Mouse (Mus musculus) spleen, embryonic (tissue): ENCODE measurements around the gene Prm3.
"Not testable (repeated sequence)": the region's sequence is repeated elsewhere in the genome, so short reads cannot be mapped to it uniquely, and the experiment has no call there.

Source experiments
- CTCF ChIA-PET: fragments of 350-600 bp; sonication (Branson Sonifier 250); formaldehyde crosslinking; loops from one replicate; lab custom pipeline; 2022; lab: Charles Lee

The Prm3 gene

DNA sequence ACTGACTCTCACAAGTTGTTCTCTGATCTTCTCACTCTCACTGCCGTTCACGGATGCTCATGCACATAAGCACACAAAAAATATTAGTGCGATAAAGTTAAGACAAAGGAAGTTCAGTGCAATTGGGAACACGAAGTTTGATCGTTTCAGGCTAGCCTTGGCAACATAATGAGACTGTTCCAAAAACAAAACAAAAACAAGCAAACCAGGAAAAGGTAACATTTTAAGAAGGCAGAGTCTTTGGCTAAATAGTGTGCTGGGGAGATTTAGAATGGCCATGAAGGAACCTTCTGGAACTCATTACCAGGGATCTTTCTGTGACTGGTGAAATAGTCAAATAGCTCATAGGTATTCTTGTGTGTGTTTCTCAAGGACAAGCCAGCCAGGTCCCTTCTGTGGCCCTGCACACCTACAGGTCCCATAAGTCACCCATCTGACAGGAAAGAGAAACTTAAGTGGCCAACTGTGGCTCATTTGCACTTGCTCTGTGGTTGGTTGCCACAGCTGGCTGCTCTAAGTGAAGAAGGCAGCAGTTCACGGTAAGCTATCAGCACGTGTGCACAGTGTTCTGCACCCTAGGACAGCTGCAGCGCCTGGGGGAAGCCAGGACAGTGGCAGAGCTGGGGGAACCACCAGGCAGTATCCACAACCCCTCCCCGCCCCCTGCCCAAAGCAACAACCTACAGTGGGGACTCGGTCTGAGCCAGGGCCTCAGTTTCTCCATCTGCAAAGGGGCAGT, 15.2 kb upstream of the Prm3 start, which contains the start of gene Prm1:
TSS of gene Prm1 (minus strand) at position 51 of the 739 bp plus-strand sequence.
- CTCF ChIA-PET = no interaction called here

DNA sequence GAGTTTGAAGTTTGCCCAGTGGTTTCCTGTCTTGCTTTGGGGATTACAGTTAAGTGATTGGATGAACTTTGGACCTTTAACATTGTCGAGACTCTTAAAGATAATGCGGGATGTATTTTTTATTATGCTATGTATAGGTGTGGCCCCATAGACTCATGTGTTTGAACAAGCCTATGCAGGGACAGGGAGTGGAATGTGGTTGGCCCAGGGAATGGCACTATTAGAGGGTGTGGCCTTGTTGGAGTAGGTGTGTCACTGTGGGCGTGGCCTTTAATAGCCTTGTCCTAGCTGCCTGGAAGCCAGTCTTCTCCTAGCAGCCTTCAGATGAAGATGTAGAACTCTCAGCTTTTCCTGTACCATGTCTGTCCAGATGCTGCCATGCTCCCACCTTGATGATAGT, 11.7 kb upstream of the Prm3 start:
- CTCF ChIA-PET = not testable (repeated sequence)

DNA sequence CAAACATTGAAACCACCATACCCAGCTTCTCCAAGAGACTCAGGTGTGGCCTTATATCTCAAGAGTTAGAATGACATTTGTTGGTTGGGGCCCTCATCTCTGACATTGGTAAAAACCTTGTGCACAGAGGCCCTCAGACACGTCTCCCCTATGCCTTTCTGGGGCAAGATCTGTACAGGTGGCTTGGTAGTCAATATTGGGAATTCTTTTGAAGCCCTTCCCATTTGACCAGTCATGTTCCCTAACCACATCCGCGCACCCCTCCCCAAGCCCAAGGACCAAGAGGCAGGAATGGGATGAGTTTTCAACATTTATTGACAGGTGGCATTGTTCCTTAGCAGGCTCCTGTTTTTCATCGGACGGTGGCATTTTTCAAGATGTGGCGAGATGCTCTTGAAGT, 5.3 kb upstream of the Prm3 start, which contains the start of gene Prm2:
TSS of gene Prm2 (minus strand) at position 101 of the 400 bp plus-strand sequence.
- CTCF ChIA-PET = no interaction called here

DNA sequence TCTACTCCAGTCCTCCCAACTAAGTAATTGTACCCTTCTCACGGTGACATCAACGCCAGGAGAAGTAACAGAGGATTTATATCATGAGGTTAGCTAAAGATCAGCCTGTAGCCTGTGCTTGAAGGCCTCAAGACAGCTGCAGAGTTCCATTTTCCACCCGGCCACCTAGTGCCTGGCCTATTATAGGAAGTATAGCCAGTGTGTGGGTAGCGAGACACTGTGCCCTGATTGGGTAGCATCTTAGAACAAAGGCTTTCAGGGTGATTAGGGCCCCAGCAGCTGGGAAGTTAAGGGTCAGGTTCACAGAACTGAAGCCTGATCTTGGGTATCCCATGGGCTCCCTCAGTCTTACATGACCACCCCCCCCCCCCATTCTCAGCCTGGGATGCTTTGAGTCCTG, 1.8 kb downstream of the Prm3 start:
- CTCF ChIA-PET = interaction anchor here (0.5 kb wide), 1 partner anchor 55 kb away, joined by 4 read pairs; no protein-coding TSS in a partner anchor

DNA sequence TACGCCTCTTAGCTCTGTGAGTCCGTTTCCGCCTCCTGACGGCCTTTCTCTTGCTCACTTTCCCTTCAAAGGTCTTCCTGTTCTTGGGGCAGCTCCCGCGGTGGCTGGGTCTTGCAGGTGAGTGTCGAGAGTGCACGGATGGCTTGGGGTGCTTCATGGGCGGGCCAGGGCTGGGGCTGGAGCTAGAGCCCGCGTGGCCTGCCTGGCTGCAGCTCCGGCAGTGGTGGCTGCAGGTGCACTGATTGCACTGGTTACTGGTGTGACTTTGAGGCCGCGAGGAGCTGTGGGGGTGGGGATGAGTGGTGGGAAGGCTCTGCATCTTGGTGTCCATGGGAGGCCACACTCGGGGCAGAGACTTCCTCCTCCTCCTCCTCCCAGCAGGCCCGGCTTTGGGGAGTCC, 2.4 kb downstream of the Prm3 start, which contains the start of gene Tnp2:
TSS of gene Tnp2 (minus strand) at position 390 of the 400 bp plus-strand sequence.
- CTCF ChIA-PET = interaction anchor here (0.5 to 1.0 kb wide), 4 partner anchors 48 to 108 kb away, joined by 4 to 7 read pairs (median 4); no protein-coding TSS in a partner anchor

DNA sequence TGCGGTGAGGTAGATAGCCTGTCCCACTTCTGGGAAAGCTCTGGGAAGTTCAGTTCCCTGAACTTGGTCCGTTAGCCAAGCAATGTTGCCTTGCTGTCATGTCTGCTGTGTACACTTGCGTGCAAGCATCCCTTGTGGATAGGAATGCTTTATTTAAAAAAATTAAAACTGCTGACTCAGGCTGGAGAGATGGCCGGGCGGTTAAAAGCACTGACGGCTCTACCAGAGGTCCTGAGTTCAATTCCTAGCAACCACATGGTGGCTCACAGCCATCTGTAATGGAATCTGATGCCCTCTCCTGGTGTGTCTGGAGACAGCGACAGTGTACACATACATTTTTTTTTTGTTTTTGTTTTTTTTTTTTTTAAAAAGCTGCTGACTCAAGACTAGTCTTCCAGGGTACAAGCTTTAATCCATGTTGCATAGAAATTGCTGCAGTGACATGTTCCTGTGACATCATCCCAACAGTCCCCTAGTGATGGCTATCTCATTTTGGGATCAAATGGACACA, 3.1 kb downstream of the Prm3 start:
- CTCF ChIA-PET = interaction anchor here (0.6 to 1.0 kb wide), 3 partner anchors 48 to 107 kb away, joined by 4 to 7 read pairs (median 5); no protein-coding TSS in a partner anchor

DNA sequence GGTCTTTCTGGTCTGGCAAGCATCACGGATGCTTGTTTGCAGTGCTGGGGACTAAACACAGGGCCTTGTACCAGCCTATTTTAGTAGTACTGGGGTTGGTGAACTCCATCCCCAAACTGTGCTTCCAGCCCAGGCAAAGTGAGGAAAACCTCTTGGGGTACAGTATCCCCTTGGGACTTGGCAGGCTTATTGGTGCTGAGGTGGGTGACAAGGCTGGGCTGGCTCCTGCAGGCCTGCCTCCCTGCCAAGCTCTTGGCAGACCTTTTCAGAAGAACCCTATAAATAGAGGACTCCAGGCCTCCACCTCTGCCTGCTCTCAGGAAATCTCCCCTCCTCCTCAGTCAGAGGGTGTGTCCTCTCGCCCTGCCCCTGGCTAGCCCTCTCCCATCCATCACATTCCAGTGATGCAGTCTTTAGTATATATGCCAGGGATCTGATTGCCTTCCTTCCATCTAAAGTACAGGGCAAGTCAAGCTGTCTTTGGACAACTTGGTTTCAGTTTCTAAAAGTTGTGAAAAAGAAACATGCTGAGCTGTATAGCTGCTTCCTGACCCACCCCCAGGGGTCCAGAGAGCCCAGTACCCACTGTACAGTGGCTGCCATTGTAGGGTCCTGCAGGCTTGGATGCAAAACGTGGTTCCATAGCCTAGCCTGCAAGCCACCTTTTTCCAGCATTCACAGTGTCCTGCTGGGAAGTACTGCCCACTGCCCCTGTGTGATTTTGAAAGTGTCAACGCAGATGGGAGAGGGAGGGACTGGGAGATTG, 3.7 kb downstream of the Prm3 start:
- CTCF ChIA-PET = no interaction called here

DNA sequence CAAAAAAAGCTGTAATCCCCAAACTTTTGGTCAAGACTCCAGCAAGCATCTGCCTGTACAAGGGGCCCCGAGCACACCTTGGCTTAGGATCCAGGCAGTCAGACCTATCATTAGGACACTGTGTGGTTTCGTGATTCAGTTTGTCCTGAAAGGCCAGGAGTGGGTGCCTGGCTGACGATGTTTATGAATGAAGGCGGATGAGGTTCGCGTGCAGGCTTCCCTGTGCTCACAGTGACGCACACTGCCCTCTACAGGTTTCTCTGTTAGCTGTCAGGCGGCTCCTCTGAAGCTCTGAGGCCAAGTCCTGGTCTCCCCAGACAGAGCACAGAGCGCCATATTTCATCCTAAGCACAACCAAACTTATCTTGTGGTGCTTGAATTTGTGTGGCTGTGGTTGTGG, 4.4 kb downstream of the Prm3 start:
- CTCF ChIA-PET = no interaction called here

DNA sequence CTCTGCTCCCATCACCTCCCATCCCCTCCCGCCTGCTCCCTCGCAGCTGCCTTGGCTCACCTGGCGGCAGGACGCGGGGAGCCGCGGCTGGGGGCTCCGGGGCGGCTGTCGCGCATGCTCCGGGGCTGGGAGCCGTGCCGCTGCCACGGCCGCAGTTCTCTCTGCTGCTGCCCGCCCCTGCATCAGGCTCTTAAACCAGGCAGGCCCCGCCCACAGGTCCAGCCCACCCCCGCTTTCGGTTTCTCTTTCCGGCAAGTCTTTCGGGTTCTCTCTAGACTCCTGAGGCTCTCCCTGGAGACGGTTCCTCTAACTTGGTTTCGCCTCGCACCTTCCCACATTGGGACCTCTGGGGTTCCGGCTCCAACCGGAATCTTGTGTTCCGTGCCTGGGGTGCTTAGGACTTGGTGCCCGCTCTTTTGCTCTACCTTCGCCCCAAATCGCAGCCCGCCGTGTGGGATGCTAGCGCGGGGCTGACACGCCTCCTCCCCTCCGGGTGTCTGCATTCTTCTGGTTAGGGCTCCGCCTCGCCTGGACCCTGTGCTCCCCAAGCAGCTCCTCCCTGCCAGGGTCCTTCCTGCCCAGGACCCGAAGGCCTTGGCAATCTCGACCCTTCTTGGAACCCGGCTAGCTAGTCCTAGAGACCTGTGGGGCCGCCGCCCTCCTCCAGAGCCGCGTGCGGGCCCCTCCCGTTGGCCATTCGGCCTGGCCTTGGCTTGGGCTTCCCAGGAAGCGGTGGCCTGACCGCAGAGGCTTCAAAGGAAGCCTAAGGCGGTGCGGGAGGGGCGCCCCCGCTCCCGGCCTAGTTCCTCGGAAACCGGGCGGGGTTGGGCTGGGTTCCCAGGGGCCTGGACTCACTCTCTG, 5.1 kb downstream of the Prm3 start, which contains the start of gene Socs1:
TSS of gene Socs1 (minus strand) at position 166 of the 861 bp plus-strand sequence.
- CTCF ChIA-PET = interaction anchor here (0.6 to 0.9 kb wide), 2 partner anchors 12 to 15 kb away, joined by 3 to 4 read pairs; no protein-coding TSS in a partner anchor

DNA sequence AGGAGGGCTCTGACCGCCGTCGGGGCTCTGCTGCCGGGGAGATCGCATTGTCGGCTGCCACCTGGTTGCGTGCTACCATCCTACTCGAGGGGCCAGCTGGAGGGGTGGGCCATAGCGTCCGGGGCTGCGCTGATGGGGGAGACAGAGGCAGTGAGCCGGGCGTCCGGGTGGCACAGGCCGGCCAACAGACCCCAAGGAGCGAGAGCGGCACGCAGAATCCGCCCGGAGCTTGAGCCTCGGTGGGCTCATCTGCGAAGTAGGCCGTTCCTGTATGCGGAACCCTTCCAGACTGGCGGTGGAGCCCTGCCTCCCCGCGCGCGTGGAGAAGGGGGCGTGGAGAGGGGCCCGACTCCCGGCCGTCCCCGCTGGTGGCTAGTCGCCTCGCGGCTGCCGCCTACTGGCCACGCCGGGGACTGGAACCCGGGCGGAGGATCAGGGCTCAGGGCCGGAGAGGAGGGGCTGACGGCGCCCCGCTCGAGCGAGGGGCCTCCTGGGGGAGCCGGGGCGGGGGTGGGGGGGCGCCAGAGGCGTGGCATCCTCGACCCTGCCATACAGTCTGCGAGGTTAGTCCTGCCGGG, 5.8 kb downstream of the Prm3 start:
- CTCF ChIA-PET = interaction anchor here (0.6 to 0.9 kb wide), 4 partner anchors 11 to 58 kb away, joined by 3 to 4 read pairs (median 4); no protein-coding TSS in a partner anchor

DNA sequence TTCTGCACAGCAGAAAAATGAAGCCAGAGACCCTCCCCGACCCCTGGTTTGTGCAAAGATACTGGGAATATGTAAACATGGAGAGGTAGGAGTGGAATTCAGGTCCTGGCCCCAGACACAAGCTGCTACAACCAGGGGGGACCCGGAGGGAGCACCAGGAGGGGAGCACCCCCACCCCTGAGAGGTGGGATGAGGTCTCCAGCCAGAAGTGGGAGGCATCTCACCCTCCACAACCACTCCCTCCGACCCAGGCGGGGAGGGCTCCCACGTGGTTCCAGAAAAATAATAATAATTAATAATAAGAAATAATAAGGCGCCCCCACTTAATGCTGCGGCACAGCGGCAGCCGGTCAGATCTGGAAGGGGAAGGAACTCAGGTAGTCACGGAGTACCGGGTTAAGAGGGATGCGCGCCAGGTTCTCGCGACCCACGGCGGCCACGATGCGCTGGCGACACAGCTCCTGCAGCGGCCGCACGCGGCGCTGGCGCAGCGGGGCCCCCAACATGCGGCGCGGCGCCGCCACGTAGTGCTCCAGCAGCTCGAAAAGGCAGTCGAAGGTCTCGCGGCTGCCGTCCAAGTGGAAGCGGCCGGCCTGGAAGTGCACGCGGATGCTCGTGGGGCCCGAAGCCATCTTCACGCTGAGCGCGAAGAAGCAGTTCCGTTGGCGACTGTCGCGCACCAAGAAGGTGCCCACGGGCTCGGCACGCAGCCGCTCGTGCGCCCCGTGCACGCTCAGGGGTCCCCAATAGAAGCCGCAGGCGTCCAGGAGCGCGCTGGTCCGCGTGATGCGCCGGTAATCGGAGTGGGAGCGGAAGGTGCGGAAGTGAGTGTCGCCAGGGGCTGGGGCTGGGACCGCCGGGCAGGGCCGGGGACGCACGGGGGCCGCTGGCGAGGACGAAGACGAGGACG, 6.6 kb downstream of the Prm3 start:
- CTCF ChIA-PET = interaction anchor here (0.6 to 0.9 kb wide), 3 partner anchors 13 to 59 kb away, joined by 3 to 4 read pairs (median 4); no protein-coding TSS in a partner anchor

DNA sequence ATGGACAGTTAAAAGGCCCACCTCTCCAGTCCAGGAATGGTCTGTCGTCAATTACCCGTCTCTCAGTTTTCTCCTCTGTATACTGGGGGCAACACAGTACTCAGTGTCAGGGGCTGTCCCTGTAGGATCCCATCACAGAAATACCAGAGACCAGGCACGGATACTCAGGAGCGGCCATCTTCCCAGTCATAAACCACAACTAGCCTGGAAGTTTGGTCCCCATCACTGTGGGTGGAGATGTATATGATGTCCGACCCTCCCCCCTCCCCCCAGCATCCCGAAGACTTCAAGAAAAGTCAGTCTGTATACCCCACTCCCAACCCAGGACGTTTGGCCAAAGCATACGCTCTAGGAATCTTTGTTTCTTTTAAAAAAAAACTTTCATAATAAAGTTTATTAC, 7.3 kb downstream of the Prm3 start:
- CTCF ChIA-PET = no interaction called here

DNA sequence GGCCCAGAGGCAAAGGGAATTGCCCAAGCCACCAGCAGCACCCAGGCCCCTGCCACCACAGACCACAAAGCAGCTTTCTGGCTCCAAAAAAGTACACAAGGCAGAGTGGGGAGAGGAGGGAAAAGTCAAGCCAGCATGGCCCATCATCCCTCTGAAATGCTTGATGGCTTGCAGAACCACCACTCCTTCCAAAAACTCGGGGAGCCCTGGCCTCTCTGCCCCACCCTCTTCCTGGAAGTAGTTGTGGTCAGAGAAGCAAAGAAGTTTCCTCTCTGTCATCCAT, 7.6 kb downstream of the Prm3 start:
- CTCF ChIA-PET = no interaction called here

DNA sequence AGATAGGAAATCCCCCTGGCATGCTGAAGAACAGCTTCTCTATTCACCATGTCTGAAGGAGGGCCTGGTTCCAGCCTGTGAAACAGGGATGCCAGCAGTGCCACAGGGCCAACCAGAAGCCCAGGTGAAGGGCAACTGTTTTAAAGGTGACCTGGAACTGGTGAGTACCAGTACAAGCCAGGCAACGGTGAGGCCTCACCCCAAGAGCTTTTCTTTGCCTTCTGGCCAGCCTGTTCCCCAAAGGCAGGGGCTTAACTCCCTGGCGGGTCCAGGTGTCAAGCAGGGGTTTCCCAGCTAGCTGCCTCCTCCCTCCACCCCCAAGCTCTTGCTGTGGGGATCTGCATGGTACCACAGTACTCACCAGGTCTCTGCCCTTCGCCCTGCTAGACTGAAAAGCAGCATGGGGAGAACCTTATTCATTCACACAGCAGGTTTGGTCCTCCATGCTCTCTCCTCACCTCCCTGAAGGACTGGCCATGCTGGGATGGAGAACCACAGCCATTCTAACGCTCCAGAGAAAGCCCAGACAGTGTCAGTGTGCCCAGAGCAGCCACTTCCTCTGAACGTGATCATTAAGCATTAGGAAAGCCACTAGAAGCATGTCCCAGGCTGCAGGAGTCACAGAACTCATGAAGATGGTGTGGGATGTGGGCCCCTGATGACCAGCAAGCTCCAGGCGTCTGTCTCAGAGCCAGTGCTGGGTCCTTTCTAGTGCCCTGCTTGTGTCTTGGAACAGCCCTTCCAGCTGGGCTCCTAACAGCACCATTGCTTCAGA, 8.2 kb downstream of the Prm3 start:
- CTCF ChIA-PET = no interaction called here

DNA sequence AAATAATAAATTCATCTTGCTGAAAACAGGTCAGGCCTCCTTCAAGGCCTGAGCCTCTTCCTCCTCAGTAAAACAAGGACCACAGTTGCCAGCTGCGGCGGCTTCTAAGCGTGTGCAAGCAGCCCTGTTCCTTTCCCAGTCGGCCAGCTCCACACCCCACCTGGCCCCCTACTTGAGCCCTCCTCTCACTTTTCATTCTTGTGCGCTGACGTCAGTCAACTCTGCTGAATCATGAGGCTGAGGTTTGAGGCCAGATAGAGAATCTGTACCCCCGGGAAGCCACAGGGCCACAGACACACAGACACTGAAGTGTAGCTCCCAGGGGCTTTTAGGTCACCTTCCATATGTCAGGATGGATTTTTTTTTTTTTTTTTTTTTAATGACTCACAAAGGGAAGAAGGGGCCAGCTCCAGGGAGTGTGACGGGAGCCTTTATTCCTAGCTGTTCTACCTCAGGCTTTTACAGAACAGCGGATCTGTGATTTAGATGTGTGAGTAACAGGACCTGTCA, 8.8 kb downstream of the Prm3 start:
- CTCF ChIA-PET = no interaction called here

DNA sequence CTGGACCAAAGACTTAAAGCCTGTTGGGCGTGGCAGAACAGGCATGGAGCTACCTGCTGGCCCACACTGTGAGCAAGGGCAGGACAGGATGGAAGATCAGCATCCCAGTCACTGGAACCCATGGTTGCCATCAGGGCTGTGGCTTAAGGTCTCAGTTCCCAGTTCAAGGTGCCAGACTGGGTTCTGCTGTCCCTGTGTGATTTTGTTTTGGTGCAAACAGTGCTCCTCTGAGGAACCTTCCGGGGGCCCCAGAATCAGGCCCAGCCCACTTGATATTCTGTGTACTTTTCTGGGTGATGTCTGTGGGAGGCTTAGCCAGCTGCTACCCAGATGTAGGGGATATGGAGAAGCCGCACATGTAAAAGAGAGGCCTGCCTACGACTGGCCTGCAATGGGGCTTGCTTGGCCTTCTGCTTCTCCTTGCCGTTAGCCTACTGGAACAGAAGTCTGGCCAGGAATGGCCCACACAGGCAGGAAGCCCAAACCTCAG, 10.0 kb downstream of the Prm3 start:
- CTCF ChIA-PET = no interaction called here

DNA sequence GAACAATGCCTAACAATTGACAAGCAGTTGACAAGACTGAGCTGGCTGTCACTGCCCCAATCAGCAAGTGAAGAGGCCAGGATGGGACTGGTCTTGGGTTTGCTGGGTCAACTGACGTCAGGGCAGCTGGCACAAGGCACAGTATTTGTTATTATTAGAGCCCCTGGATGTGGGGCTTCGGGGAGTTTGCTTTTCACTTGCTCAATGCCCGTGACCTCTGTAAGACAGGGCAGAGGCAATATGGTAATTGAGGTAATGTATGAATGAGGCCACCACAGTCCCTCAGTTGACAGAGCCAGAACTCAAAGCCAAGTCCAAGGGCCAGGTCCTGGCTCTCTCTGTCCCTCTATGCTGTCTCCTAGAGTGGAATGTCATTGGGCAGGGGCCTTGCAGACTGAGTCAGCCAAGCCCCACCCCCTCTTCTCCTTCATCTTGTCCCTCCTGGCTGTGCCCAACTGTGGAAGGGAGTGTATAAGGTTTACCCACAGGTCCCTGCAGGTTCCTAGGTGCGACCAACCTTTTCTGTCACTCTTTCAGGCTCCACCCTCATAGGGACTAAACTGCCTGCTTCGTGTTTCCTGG, 13.0 kb downstream of the Prm3 start:
- CTCF ChIA-PET = no interaction called here

DNA sequence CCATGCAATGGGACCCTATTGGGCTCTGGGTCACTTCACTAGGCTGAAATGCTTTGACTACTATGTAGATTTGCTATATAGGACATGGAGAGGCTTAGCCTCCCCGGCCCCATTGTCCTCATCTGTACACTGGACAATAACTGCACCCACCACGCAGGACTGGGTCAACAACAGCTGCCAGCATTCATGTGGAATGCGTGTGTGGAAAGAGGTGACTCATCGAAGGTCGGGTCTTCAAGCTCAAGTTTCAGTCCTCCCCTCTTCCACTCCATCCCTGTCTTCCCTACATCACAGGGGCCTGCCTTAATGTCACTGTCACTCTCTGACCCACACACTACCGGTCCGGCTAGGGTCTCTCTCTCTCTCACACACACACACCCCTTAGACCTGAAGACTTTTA, 14.4 kb downstream of the Prm3 start:
- CTCF ChIA-PET = interaction anchor here (0.7 kb wide), 1 partner anchor 65 kb away, joined by 3 read pairs; no protein-coding TSS in a partner anchor
